Mouse (Mus musculus) testis, adult 2 months (tissue): ENCODE measurements around the gene R3hdm2.

Experiments used
- CTCF ChIP-seq: fragments of 200-500 bp; IDR thresholded peaks from 2 replicates; pipeline ENCODE4 v1.5.1; 2012; ENCODE audit warnings: low read depth, mild to moderate bottlenecking, inconsistent platforms, low read length, moderate library complexity; ENCODE audit not compliant: control insufficient read depth, insufficient read depth, insufficient replicate concordance
- POLR2A ChIP-seq: fragments of 200-500 bp; IDR thresholded peaks from 2 replicates; pipeline ENCODE4 v1.6.1; 2012; ENCODE audit warnings: low read depth, mild to moderate bottlenecking, inconsistent platforms, low read length, moderate library complexity; ENCODE audit not compliant: control insufficient read depth

- TF ChIP-seq CTCF, result no peak
- no peak for TF ChIP-seq POLR2A
These were observed 136.6 kb downstream of the R3hdm2 start for GRCm38 (mm10) chr10:127516576-127517260.
